8 mouse cellular contexts compared by ENCODE assay signal in genomic region chr4:57369736-57370373, GRCm38 (mm10).
DNase-seq lines count a peak whose midpoint lies in the region; ATAC-seq and TF ChIP-seq lines count a peak whose summit lies in the region.

No protein-coding gene starts in this region.

- no peaks in the 10 kb centered on the region for H3K36me3 ChIP-seq in ES-Bruce4 (ENCODE audit: control insufficient read depth, insufficient read depth, low read length, poor library complexity, severe bottlenecking)
- H3K36me3 ChIP-seq in forebrain, embryonic 14.5 days (ENCODE audit: control insufficient read depth, insufficient read depth, low read length), result no peaks in the 10 kb centered on the region
- H3K36me3 ChIP-seq in lung, embryonic 14.5 days (ENCODE audit: insufficient read depth), result no peaks in the 10 kb centered on the region

- TF ChIP-seq CTCF in ES-Bruce4 (IDR thresholded peaks at IDR 0.05; ENCODE audit: low read depth, low read length), result peak; percentile 89
- peak; percentile 96 for TF ChIP-seq CTCF in lung, embryonic 14.5 days (IDR thresholded peaks at IDR 0.05; ENCODE audit: low read depth)

- intact Hi-C loops in heart, postnatal 36 days (cut with DNase I), result loop anchor here (1.0 to 5.0 kb wide), 6 partner anchors 62 to 707 kb away; partner anchors contain the start of gene Palm2

- WGBS in forebrain, embryonic 14.5 days, result 21% methylated on average over 12 of the region's 12 CpGs
- 10% methylated on average over 12 of the region's 12 CpGs for WGBS in lung, embryonic 14.5 days

- H3K27me3 ChIP-seq in ES-Bruce4 (ENCODE audit: control insufficient read depth, insufficient read depth, low read length, poor library complexity, severe bottlenecking), result no peaks in the 10 kb centered on the region
- no peaks in the 10 kb centered on the region for H3K27me3 ChIP-seq in forebrain, embryonic 14.5 days (replicated peaks; ENCODE audit: control insufficient read depth, insufficient read depth, low read length)
- no peaks in the 10 kb centered on the region for H3K27me3 ChIP-seq in lung, embryonic 14.5 days (ENCODE audit: insufficient read depth, low read length)

- no peaks in the 10 kb centered on the region for H3K4me1 ChIP-seq in ES-Bruce4 (ENCODE audit: control insufficient read depth, insufficient read depth, low read length)
- H3K4me1 ChIP-seq in forebrain, embryonic 14.5 days (ENCODE audit: control insufficient read depth, insufficient read depth, low read length), result no peaks in the 10 kb centered on the region
- no peaks in the 10 kb centered on the region for H3K4me1 ChIP-seq in lung, embryonic 14.5 days (ENCODE audit: insufficient read depth)

- ATAC-seq in forebrain, embryonic 14.5 days, result peak; percentile 92
- ATAC-seq in lung, embryonic 14.5 days (ENCODE audit: insufficient read depth), result peak; percentile 85; the same call in 1 of the 2 replicates

- peak; percentile 76 for DNase-seq in cerebellum, adult 11 months
- peak; percentile 92 for DNase-seq in forebrain, embryonic 14.5 days (ENCODE audit: low spot score)
- peak; percentile 66 to 70 for DNase-seq in heart, postnatal 36 days
- DNase-seq in layer of hippocampus, adult 11-12 months (ENCODE audit: low spot score), result peak; percentile 79
- DNase-seq in lung, embryonic 14.5 days, result peak; percentile 92
- peak; percentile 17 for DNase-seq in ovary, postnatal 10 days (ENCODE audit: low spot score)
- DNase-seq in thymus, postnatal 0 days (ENCODE audit: low spot score), result peak; percentile 74

- TF ChIP-seq POLR2A in ES-Bruce4 (IDR thresholded peaks at IDR 0.05; ENCODE audit: insufficient read depth, low read length), result no peak

- no peak for TF ChIP-seq EP300 in ES-Bruce4 (IDR thresholded peaks at IDR 0.05; ENCODE audit: insufficient read depth, low read depth, low read length)

- no peak overlapping the region for H3K27ac ChIP-seq in ES-Bruce4 (ENCODE audit: insufficient read depth, low read length)
- H3K27ac ChIP-seq in forebrain, embryonic 14.5 days (ENCODE audit: low read depth, low read length), result no peak overlapping the region
- H3K27ac ChIP-seq in lung, embryonic 14.5 days (ENCODE audit: low read depth), result no peak overlapping the region

- no peak overlapping the region for H3K4me2 ChIP-seq in forebrain, embryonic 14.5 days (ENCODE audit: low read length)
- H3K4me2 ChIP-seq in lung, embryonic 14.5 days, result no peak overlapping the region

- no peak overlapping the region for H3K9ac ChIP-seq in ES-Bruce4 (ENCODE audit: low read depth, poor library complexity, severe bottlenecking)
- no peak overlapping the region for H3K9ac ChIP-seq in forebrain, embryonic 14.5 days (ENCODE audit: low read length)
- no peak overlapping the region for H3K9ac ChIP-seq in lung, embryonic 14.5 days

- H3K9me3 ChIP-seq in ES-Bruce4 (replicated peaks; ENCODE audit: control insufficient read depth, insufficient read depth, low read length, poor library complexity, severe bottlenecking), result no peaks in the 10 kb centered on the region
- no peaks in the 10 kb centered on the region for H3K9me3 ChIP-seq in forebrain, embryonic 14.5 days (replicated peaks; ENCODE audit: control insufficient read depth, low read length)
- no peaks in the 10 kb centered on the region for H3K9me3 ChIP-seq in lung, embryonic 14.5 days (ENCODE audit: low read depth, low read length)

- no peak overlapping the region for H3K4me3 ChIP-seq in ES-Bruce4 (ENCODE audit: low read depth, low read length)
- H3K4me3 ChIP-seq in forebrain, embryonic 14.5 days (ENCODE audit: low read depth, low read length), result no peak overlapping the region
- H3K4me3 ChIP-seq in lung, embryonic 14.5 days (ENCODE audit: low read depth, low read length), result no peak overlapping the region

Comparison
In these comparisons a context has a peak if more than half of its experiments do, and no peak if none do; other contexts are left out.
1. DNase-seq: peak in every context shown above with its lines; median percentile 92 in forebrain, embryonic 14.5 days; 92 in lung, embryonic 14.5 days; 79 in layer of hippocampus, adult 11-12 months; 76 in cerebellum, adult 11 months; 74 in thymus, postnatal 0 days; 68 in heart, postnatal 36 days; 17 in ovary, postnatal 10 days.